Mouse (Mus musculus): Measurements from ENCODE around the gene Ifi211. TPM values are rescaled to one million over a fixed set of nuclear protein-coding genes. Genes with fewer than 3 reads are reported as not detected.
"Not testable (repeated sequence)": the region's sequence is repeated elsewhere in the genome, so short reads cannot be mapped to it uniquely, and the experiment has no call there.

Ifi211 gene
- polyA plus RNA-seq (2015; fragmentation: Nextera tagmentation; extraction: Ambion mirVana) = 0.24 and 0.45 TPM in 2 replicates

GRCm38 (mm10) chr1:173912548-173913255 lies at the start of gene Ifi211:
Gene Ifi211 (minus strand): TSS chr1:173913046.
- not testable (repeated sequence) for H3K36me3 ChIP-seq (ENCODE audit: control insufficient read depth, insufficient read depth, low read length); H3K4me3 ChIP-seq (ENCODE audit: low read depth, low read length); H3K9me3 ChIP-seq (replicated peaks; ENCODE audit: control insufficient read depth, low read length, poor library complexity, severe bottlenecking); H3K27me3 ChIP-seq (ENCODE audit: control insufficient read depth, insufficient read depth, low read depth, low read length); H3K4me2 ChIP-seq (ENCODE audit: low read length); ATAC-seq; H3K4me1 ChIP-seq (ENCODE audit: control insufficient read depth, insufficient read depth, low read length); H3K27ac ChIP-seq (ENCODE audit: low read length); H3K9ac ChIP-seq (ENCODE audit: low read depth, low read length)
- WGBS = 91% methylated on average over 6 of the region's 6 CpGs

- WGBS = 80% methylated on average over 1 of the region's 1 CpGs
- not testable (repeated sequence) for ATAC-seq; H3K4me3 ChIP-seq (ENCODE audit: low read depth, low read length)
Observed at GRCm38 (mm10) chr1:173961491-173961890, 48.6 kb upstream of the Ifi211 start.

GRCm38 (mm10) chr1:173959998-173960397 lies 47.2 kb upstream of the Ifi211 start:
- ATAC-seq; H3K4me1 ChIP-seq (ENCODE audit: control insufficient read depth, insufficient read depth, low read length); H3K4me2 ChIP-seq (ENCODE audit: low read length); H3K27ac ChIP-seq (ENCODE audit: low read length); H3K36me3 ChIP-seq (ENCODE audit: control insufficient read depth, insufficient read depth, low read length); H3K4me3 ChIP-seq (ENCODE audit: low read depth, low read length); H3K9ac ChIP-seq (ENCODE audit: low read depth, low read length); H3K9me3 ChIP-seq (replicated peaks; ENCODE audit: control insufficient read depth, low read length, poor library complexity, severe bottlenecking); H3K27me3 ChIP-seq (ENCODE audit: control insufficient read depth, insufficient read depth, low read depth, low read length): not testable (repeated sequence)
- WGBS = 51% methylated on average over 3 of the region's 3 CpGs

More at GRCm38 (mm10) chr1:173961491-173961890, 48.6 kb upstream of the Ifi211 start:
- H3K36me3 ChIP-seq (ENCODE audit: control insufficient read depth, insufficient read depth, low read length); H3K27me3 ChIP-seq (ENCODE audit: control insufficient read depth, insufficient read depth, low read depth, low read length); H3K9ac ChIP-seq (ENCODE audit: low read depth, low read length); H3K9me3 ChIP-seq (replicated peaks; ENCODE audit: control insufficient read depth, low read length, poor library complexity, severe bottlenecking); H3K4me2 ChIP-seq (ENCODE audit: low read length); H3K4me1 ChIP-seq (ENCODE audit: control insufficient read depth, insufficient read depth, low read length); H3K27ac ChIP-seq (ENCODE audit: low read length): not testable (repeated sequence)

DNA sequence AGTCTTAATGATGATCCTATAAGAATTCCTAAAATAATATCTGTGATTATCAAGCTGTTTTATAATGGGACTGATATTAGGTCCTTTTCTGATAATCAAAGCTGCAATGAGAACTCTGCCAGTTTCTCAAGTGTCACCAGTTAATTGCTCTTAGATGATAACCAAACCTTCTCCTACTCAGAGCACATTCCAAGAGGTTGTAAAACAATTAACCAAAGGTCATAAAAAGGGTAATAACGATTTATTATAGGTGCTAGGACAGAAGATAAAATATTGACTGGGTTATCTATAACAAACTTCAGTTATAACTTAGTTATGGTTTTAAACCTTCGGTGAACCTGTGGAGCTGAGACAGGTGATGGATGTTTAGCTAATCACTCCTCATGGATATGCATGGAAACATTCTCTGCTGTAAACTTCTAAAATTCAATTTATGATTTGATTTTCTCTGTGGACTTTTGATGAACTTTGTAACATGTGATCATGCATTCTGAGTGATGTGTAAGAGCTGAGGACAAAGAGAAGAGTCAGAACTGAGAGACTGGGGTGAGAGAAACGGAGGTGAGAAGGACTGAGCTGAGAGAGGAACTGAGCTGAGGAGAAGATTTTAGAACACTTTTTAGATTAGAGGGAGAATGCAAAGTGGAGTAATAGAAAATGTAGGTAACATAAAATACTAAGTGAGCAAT lies 43.1 kb upstream of the Ifi211 start:
- H3K4me2 ChIP-seq (ENCODE audit: low read length); H3K27ac ChIP-seq (ENCODE audit: low read length); H3K4me3 ChIP-seq (ENCODE audit: low read depth, low read length); ATAC-seq; H3K27me3 ChIP-seq (ENCODE audit: control insufficient read depth, insufficient read depth, low read depth, low read length); H3K36me3 ChIP-seq (ENCODE audit: control insufficient read depth, insufficient read depth, low read length); H3K9ac ChIP-seq (ENCODE audit: low read depth, low read length); H3K4me1 ChIP-seq (ENCODE audit: control insufficient read depth, insufficient read depth, low read length); H3K9me3 ChIP-seq (replicated peaks; ENCODE audit: control insufficient read depth, low read length, poor library complexity, severe bottlenecking): not testable (repeated sequence)
- WGBS = 83% methylated on average over 3 of the region's 3 CpGs

DNA sequence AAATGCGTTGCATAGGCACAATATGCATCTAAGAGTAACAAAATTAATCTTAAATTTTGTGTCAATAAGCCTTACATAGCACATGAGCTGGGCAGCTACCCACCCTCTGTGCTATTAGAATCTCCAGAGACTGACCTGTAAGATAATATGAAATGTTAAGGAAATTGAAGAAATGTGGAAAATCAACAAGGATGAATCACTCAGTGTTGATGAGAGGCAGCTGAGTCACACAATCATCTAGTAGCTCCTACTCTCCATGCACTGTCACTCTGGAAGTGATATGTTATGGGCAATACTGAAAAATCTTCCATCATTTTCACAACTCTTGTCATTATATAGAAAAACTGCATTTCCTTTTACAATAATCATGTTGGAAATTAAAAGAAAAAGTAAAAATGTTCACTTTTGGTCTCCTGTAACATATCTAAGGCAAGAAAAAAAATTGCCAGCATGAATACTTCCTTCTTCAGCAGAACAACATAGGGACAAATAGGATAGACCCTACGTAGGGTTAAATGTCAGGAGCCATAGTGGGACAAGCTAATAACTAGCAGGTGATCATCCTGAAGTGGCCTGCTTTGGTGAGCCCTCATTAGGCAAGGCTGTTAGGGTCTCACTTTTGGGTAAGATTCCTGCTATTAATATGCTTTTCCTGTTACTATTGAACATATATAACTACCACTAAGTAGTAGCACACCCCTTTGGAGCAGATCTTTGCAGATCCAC lies 42.4 kb upstream of the Ifi211 start:
- Histone ChIP-seq H3K4me1 (ENCODE audit: control insufficient read depth, insufficient read depth, low read length) (no peaks in the 10 kb centered on the region), H3K4me2 (ENCODE audit: low read length) (no peak overlapping the region), H3K4me3 (ENCODE audit: low read depth, low read length) (no peak overlapping the region), H3K9me3 (replicated peaks; ENCODE audit: control insufficient read depth, low read length, poor library complexity, severe bottlenecking) (no peaks in the 10 kb centered on the region), H3K36me3 (ENCODE audit: control insufficient read depth, insufficient read depth, low read length) (no peaks in the 10 kb centered on the region), H3K27ac (ENCODE audit: low read length) (no peak overlapping the region), H3K9ac (ENCODE audit: low read depth, low read length) (no peak overlapping the region), H3K27me3 (ENCODE audit: control insufficient read depth, insufficient read depth, low read depth, low read length) (no peaks in the 10 kb centered on the region)
- ATAC-seq = no peak
- 95% methylated on average over 2 of the region's 2 CpGs for WGBS

- Histone ChIP-seq H3K9ac (ENCODE audit: low read depth, low read length) (no peak overlapping the region), H3K36me3 (ENCODE audit: control insufficient read depth, insufficient read depth, low read length) (no peaks in the 10 kb centered on the region), H3K27me3 (ENCODE audit: control insufficient read depth, insufficient read depth, low read depth, low read length) (no peaks in the 10 kb centered on the region), H3K4me3 (ENCODE audit: low read depth, low read length) (no peak overlapping the region), H3K4me2 (ENCODE audit: low read length) (no peak overlapping the region), H3K9me3 (replicated peaks; ENCODE audit: control insufficient read depth, low read length, poor library complexity, severe bottlenecking) (no peaks in the 10 kb centered on the region), H3K4me1 (ENCODE audit: control insufficient read depth, insufficient read depth, low read length) (no peaks in the 10 kb centered on the region), H3K27ac (ENCODE audit: low read length) (no peak overlapping the region)
- ATAC-seq = no peak
- WGBS = 89% methylated on average over 1 of the region's 1 CpGs
Observed at GRCm38 (mm10) chr1:173953563-173953962, 40.7 kb upstream of the Ifi211 start.

DNA sequence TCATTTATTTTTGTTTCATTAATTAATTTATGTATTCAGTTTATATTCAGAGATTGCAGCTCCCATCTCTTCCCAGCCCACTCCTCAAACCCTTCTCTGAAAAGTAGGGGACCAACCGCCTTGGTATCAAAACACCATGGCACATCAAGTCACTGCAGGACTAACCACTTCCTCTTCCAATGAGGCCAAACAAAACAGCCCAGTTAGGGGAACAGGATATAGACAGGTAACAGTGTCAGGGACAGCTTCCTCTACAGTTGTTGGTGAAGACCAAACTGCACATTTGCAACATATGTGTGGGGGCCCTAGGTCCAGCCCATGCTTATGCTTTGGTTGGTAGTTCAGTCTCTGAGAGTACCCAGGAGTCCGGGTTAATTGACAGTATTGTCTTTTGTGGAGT lies 36.2 kb upstream of the Ifi211 start:
- H3K9ac ChIP-seq (ENCODE audit: low read depth, low read length); H3K27me3 ChIP-seq (ENCODE audit: control insufficient read depth, insufficient read depth, low read depth, low read length); H3K9me3 ChIP-seq (replicated peaks; ENCODE audit: control insufficient read depth, low read length, poor library complexity, severe bottlenecking); H3K36me3 ChIP-seq (ENCODE audit: control insufficient read depth, insufficient read depth, low read length); H3K4me1 ChIP-seq (ENCODE audit: control insufficient read depth, insufficient read depth, low read length); H3K4me3 ChIP-seq (ENCODE audit: low read depth, low read length); H3K27ac ChIP-seq (ENCODE audit: low read length); ATAC-seq; H3K4me2 ChIP-seq (ENCODE audit: low read length): not testable (repeated sequence)
- WGBS = 91% methylated on average over 2 of the region's 2 CpGs

- not testable (repeated sequence) for H3K4me3 ChIP-seq (ENCODE audit: low read depth, low read length); H3K9me3 ChIP-seq (replicated peaks; ENCODE audit: control insufficient read depth, low read length, poor library complexity, severe bottlenecking); H3K27me3 ChIP-seq (ENCODE audit: control insufficient read depth, insufficient read depth, low read depth, low read length); H3K4me2 ChIP-seq (ENCODE audit: low read length); H3K27ac ChIP-seq (ENCODE audit: low read length); H3K9ac ChIP-seq (ENCODE audit: low read depth, low read length); H3K36me3 ChIP-seq (ENCODE audit: control insufficient read depth, insufficient read depth, low read length); ATAC-seq; H3K4me1 ChIP-seq (ENCODE audit: control insufficient read depth, insufficient read depth, low read length)
Observed at GRCm38 (mm10) chr1:173942780-173943066, 29.9 kb upstream of the Ifi211 start.

All from midbrain, embryonic 16.5 days (tissue).